Mouse (Mus musculus): ENCODE results near the gene Zfyve9. TPM values are rescaled to one million over a fixed set of nuclear protein-coding genes. Genes with fewer than 3 reads are reported as not detected.
"Not testable (repeated sequence)": the region's sequence is repeated elsewhere in the genome, so short reads cannot be mapped to it uniquely, and the experiment has no call there.

Zfyve9 gene
- polyA plus RNA-seq, 1 experiment from 2014 or later = 6.7 TPM

- Histone ChIP-seq H3K9me3 (no peaks in the 10 kb centered on the region), H3K4me2 (replicated peaks) (no peak overlapping the region), H3K36me3 (peaks cover 11% of the 10 kb centered on the region)
Observed at GRCm38 (mm10) chr4:108708209-108708608, 72.4 kb downstream of the Zfyve9 start.

DNA sequence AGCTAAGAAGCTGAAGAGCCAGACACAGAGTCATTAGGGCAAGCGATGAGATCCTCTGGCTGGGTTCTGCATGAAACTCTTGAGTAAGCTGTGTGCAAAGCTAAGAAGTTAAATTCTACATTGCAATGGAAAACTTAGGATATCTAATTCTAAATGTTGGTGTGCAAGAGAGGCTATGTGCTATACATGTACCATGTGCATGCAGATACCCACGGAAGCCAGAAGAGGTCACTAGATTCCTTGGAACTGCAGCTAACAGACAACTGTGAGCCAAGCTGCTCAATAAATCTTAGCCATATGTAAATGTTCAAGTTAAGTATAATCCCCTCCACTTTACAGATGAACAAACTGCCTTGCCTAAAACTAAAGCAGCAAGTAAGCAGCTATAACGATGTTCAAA is 83.7 kb downstream of the Zfyve9 start:
- no peak overlapping the region for H3K27ac ChIP-seq
- no peak overlapping the region for H3K4me2 ChIP-seq (replicated peaks)
- ATAC-seq (ENCODE audit: low FRiP score, low read depth) = no peak
- peaks cover 13% of the 10 kb centered on the region for H3K36me3 ChIP-seq
- no peak overlapping the region for H3K9ac ChIP-seq
- H3K9me3 ChIP-seq = no peaks in the 10 kb centered on the region
- H3K4me1 ChIP-seq = no peaks in the 10 kb centered on the region
- 53% methylated on average over 3 of the region's 3 CpGs for WGBS
- H3K27me3 ChIP-seq = no peaks in the 10 kb centered on the region
- no peak overlapping the region for H3K4me3 ChIP-seq

More at GRCm38 (mm10) chr4:108708209-108708608, 72.4 kb downstream of the Zfyve9 start:
- 76% methylated on average over 5 of the region's 5 CpGs for WGBS
- Histone ChIP-seq H3K9ac (no peak overlapping the region), H3K27me3 (no peaks in the 10 kb centered on the region), H3K27ac (no peak overlapping the region), H3K4me1 (no peaks in the 10 kb centered on the region), H3K4me3 (no peak overlapping the region)
- no peak for ATAC-seq (ENCODE audit: low FRiP score, low read depth)

DNA sequence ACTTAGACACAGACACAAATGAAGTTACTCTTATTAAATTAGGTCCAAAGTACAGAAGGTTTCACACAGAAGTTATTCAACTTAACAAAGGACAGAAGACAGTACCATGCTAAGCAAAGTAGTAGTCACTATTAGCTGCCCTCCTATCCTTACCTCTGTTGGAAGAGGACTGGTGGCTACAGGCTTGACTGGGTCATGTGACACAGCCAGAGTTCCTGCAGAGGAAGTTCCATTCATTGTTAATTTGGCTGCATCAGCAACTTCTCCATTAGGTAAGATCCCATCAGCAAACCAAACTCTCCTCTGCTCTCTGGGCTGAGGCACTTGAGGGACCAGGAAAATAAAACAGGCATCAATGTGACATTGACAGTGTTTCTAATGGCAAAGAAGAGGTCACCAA is 89.1 kb downstream of the Zfyve9 start:
- Histone ChIP-seq H3K27me3 (no peaks in the 10 kb centered on the region), H3K9ac (no peak overlapping the region), H3K4me1 (no peaks in the 10 kb centered on the region), H3K9me3 (no peaks in the 10 kb centered on the region), H3K27ac (no peak overlapping the region), H3K36me3 (peaks cover 41% of the 10 kb centered on the region), H3K4me3 (no peak overlapping the region), H3K4me2 (replicated peaks) (no peak overlapping the region)
- ATAC-seq (ENCODE audit: low FRiP score, low read depth) = no peak

GRCm38 (mm10) chr4:108690479-108690878 is 90.1 kb downstream of the Zfyve9 start:
- H3K9me3 ChIP-seq = no peaks in the 10 kb centered on the region
- H3K9ac ChIP-seq = no peak overlapping the region
- no peak for ATAC-seq (ENCODE audit: low FRiP score, low read depth)
- no peak overlapping the region for H3K4me2 ChIP-seq (replicated peaks)
- H3K36me3 ChIP-seq = peaks cover 45% of the 10 kb centered on the region
- no peaks in the 10 kb centered on the region for H3K27me3 ChIP-seq
- no peaks in the 10 kb centered on the region for H3K4me1 ChIP-seq
- H3K4me3 ChIP-seq = no peak overlapping the region
- no peak overlapping the region for H3K27ac ChIP-seq
- 79% methylated on average over 3 of the region's 3 CpGs for WGBS

DNA sequence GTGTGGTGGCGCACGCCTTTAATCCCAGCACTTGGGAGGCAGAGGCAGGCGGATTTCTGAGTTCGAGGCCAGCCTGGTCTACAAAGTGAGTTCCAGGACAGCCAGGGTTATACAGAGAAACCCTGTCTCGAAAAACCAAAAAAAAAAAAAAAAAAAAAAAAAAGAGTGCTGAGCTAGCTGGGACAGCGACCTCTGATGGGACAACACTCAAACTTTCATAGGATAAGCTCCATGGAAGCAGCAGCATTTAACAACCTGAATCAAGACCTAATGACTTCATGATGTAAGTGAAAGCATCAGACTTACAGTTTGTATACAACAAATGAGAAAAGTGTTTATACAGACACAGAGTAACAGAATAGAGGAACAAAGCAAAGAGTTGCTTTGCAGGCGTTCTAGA is 93.5 kb downstream of the Zfyve9 start:
- 90% methylated on average over 6 of the region's 7 CpGs for WGBS
- not testable (repeated sequence) for H3K27me3 ChIP-seq; H3K27ac ChIP-seq; H3K9ac ChIP-seq; H3K4me1 ChIP-seq; ATAC-seq (ENCODE audit: low FRiP score, low read depth); H3K9me3 ChIP-seq; H3K4me3 ChIP-seq; H3K4me2 ChIP-seq (replicated peaks)
- peaks cover 51% of the 10 kb centered on the region for H3K36me3 ChIP-seq

DNA sequence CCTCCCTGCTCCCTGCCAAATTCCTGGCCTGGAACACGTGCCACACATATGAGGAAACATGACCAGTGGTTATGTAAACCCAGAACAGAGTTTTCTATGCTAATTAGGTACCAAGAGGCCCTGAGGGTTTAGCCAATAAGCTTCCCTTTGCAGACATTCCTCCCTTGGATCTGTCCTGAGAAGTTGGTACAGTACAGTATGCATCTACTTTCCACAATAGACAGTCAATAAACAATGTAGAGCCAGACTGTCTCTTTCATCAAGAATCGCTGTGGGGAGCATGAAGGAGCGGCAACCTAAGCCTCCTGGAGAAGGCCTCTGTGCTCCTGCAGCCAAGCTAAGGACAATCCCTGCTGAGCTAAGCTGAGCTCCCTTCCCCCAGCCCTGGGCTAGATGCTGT is 94.4 kb downstream of the Zfyve9 start:
- peaks cover 49% of the 10 kb centered on the region for H3K36me3 ChIP-seq
- no peaks in the 10 kb centered on the region for H3K9me3 ChIP-seq
- no peaks in the 10 kb centered on the region for H3K27me3 ChIP-seq
- no peak overlapping the region for H3K27ac ChIP-seq
- H3K9ac ChIP-seq = no peak overlapping the region
- no peak overlapping the region for H3K4me3 ChIP-seq
- ATAC-seq (ENCODE audit: low FRiP score, low read depth) = no peak
- 76% methylated on average over 3 of the region's 3 CpGs for WGBS
- no peaks in the 10 kb centered on the region for H3K4me1 ChIP-seq
- H3K4me2 ChIP-seq (replicated peaks) = no peak overlapping the region

DNA sequence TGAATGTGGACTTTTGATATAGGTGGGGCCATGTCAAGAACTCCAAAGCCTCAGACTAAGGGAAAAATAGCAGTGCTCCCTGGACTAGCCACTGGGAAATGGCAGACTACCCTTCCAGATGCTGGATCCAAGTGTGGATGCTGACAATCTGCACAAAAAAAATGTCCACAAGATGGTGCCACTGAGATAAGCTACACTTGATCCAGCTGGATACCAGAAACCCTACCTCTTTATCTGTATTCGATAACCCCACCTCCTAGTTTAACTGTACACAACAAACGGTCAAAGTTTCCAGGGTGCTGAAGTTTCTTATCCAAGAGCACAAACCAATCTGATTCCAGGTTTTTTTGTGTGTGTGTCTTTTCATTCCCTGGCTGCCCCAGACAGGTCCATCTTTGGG is 116.2 kb downstream of the Zfyve9 start:
- Histone ChIP-seq H3K36me3 (peaks cover 38% of the 10 kb centered on the region), H3K4me2 (replicated peaks) (no peak overlapping the region), H3K4me1 (no peaks in the 10 kb centered on the region), H3K27me3 (no peaks in the 10 kb centered on the region), H3K9me3 (no peaks in the 10 kb centered on the region), H3K4me3 (no peak overlapping the region), H3K9ac (no peak overlapping the region), H3K27ac (no peak overlapping the region)
- ATAC-seq (ENCODE audit: low FRiP score, low read depth) = no peak
- 77% methylated on average over 2 of the region's 2 CpGs for WGBS

DNA sequence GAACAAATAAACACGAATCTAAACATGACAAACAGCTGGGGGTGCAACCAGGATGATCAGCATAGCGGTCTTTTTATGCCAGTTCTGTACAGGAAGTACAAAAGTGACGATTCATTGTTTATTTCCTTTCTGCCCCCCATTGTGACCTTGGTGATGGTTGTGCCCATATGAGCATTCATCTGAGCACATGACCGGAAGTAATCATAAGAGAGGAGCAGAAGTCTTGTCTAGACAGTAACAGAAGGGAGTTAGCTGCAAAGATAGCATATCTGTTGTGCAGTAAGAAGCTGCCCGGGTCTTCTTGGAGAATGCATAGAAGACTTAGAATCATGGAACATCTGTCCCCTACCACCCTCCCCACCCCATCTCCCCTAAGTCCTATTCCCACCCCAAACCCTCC is 141.8 kb downstream of the Zfyve9 start:
- peaks cover 87% of the 10 kb centered on the region for H3K36me3 ChIP-seq
- H3K27ac ChIP-seq = no peak overlapping the region
- WGBS = 88% methylated on average over 5 of the region's 5 CpGs
- no peak overlapping the region for H3K4me3 ChIP-seq
- no peaks in the 10 kb centered on the region for H3K4me1 ChIP-seq
- H3K4me2 ChIP-seq (replicated peaks) = no peak overlapping the region
- no peak overlapping the region for H3K9ac ChIP-seq
- ATAC-seq (ENCODE audit: low FRiP score, low read depth) = no peak
- no peaks in the 10 kb centered on the region for H3K9me3 ChIP-seq
- H3K27me3 ChIP-seq = no peaks in the 10 kb centered on the region

GRCm38 (mm10) chr4:108637721-108638120 is 142.9 kb downstream of the Zfyve9 start:
- no peak overlapping the region for H3K4me2 ChIP-seq (replicated peaks)
- H3K9me3 ChIP-seq = no peaks in the 10 kb centered on the region
- H3K36me3 ChIP-seq = peaks cover 88% of the 10 kb centered on the region
- no peaks in the 10 kb centered on the region for H3K4me1 ChIP-seq
- ATAC-seq (ENCODE audit: low FRiP score, low read depth) = no peak
- WGBS = 90% methylated on average over 3 of the region's 3 CpGs
- no peak overlapping the region for H3K4me3 ChIP-seq
- no peak overlapping the region for H3K27ac ChIP-seq
- H3K9ac ChIP-seq = no peak overlapping the region
- no peaks in the 10 kb centered on the region for H3K27me3 ChIP-seq

GRCm38 (mm10) chr4:108635101-108635500 is 145.5 kb downstream of the Zfyve9 start:
- Histone ChIP-seq H3K36me3 (peaks cover 89% of the 10 kb centered on the region), H3K27me3 (no peaks in the 10 kb centered on the region), H3K4me3 (no peak overlapping the region), H3K4me2 (replicated peaks) (no peak overlapping the region), H3K9me3 (no peaks in the 10 kb centered on the region), H3K4me1 (no peaks in the 10 kb centered on the region), H3K9ac (no peak overlapping the region), H3K27ac (no peak overlapping the region)
- ATAC-seq (ENCODE audit: low FRiP score, low read depth) = no peak

DNA sequence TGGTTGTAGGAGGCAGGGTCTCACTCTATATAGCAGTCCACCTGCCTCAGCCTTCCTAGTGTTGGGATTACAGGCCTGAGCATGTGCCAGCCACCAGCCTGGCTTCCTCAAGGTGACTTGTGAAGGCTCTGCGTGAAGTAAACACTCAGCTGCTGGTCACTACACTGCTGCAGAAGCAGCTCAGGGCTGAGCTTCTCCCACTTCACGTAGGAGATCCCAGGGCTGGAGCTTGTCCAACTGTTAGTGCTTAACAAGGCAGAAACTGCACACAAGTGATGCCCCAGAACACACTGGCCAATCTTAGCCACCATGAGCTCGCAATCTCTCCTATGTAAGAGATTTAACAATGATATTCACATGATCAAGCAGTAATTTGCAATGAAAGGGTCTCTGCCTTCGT is 145.9 kb downstream of the Zfyve9 start:
- peaks cover 93% of the 10 kb centered on the region for H3K36me3 ChIP-seq
- H3K4me1 ChIP-seq = no peaks in the 10 kb centered on the region

GRCm38 (mm10) chr4:108633703-108634102 is 146.9 kb downstream of the Zfyve9 start:
- Histone ChIP-seq H3K9ac (no peak overlapping the region), H3K9me3 (no peaks in the 10 kb centered on the region), H3K4me2 (replicated peaks) (no peak overlapping the region), H3K27ac (no peak overlapping the region), H3K27me3 (no peaks in the 10 kb centered on the region), H3K4me3 (no peak overlapping the region), H3K36me3 (peaks cover 93% of the 10 kb centered on the region), H3K4me1 (no peaks in the 10 kb centered on the region)
- peak; percentile 57; the same call in 1 of the 2 replicates for ATAC-seq (ENCODE audit: low FRiP score, low read depth)
- 87% methylated on average over 12 of the region's 12 CpGs for WGBS

More for the DNA sequence above, 145.9 kb downstream of the Zfyve9 start:
- H3K4me2 ChIP-seq (replicated peaks) = no peak overlapping the region
- no peak overlapping the region for H3K9ac ChIP-seq
- H3K27ac ChIP-seq = no peak overlapping the region
- WGBS = 85% methylated on average over 4 of the region's 4 CpGs
- H3K4me3 ChIP-seq = no peak overlapping the region
- no peaks in the 10 kb centered on the region for H3K9me3 ChIP-seq
- H3K27me3 ChIP-seq = no peaks in the 10 kb centered on the region
- ATAC-seq (ENCODE audit: low FRiP score, low read depth) = no peak

DNA sequence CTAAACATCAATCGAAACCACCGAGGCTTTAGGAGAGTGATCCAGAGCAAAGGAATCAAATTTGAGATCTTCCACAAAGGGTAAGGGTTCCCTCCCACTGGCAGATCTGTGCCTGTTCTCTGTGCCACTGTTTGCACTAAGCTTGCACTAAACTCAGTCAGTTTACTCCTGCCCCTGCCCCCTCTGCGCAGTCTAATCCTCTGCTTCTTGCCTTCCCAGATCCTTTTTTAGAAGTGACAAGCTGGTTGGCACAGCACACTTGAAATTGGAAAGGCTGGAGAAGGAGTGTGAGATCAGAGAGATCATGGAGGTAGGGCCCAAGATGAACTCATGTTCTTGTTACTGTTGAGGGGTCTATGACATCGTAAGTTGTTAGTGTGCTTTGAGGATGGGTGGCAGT is 149.0 kb downstream of the Zfyve9 start:
- H3K4me1 ChIP-seq = no peaks in the 10 kb centered on the region
- no peaks in the 10 kb centered on the region for H3K27me3 ChIP-seq
- H3K27ac ChIP-seq = no peak overlapping the region
- no peaks in the 10 kb centered on the region for H3K9me3 ChIP-seq
- no peak for ATAC-seq (ENCODE audit: low FRiP score, low read depth)
- no peak overlapping the region for H3K9ac ChIP-seq
- no peak overlapping the region for H3K4me3 ChIP-seq
- 92% methylated on average over 4 of the region's 4 CpGs for WGBS
- H3K36me3 ChIP-seq = peaks cover 95% of the 10 kb centered on the region
- no peak overlapping the region for H3K4me2 ChIP-seq (replicated peaks)

Data from limb, embryonic 13.5 days (tissue).